Mouse (Mus musculus): ENCODE measurements around the gene Kcnj16. TPM values are rescaled to one million over a fixed set of nuclear protein-coding genes. Genes with fewer than 3 reads are reported as not detected.

Gene Kcnj16
- not detected in 2 replicates for total RNA-seq (2015; ENCODE audit: low replicate concordance)
- 0.14 and 0.43 TPM in 2 replicates for total RNA-seq (2017; ENCODE audit: low replicate concordance)

- no peak for ATAC-seq (replicated peaks; ENCODE audit: low FRiP score, poor library complexity, severe bottlenecking)
Observed at GRCm38 (mm10) chr11:110967762-110968135, at the start of gene Kcnj16. Gene Kcnj16 (plus strand): TSS chr11:110968033.

DNA sequence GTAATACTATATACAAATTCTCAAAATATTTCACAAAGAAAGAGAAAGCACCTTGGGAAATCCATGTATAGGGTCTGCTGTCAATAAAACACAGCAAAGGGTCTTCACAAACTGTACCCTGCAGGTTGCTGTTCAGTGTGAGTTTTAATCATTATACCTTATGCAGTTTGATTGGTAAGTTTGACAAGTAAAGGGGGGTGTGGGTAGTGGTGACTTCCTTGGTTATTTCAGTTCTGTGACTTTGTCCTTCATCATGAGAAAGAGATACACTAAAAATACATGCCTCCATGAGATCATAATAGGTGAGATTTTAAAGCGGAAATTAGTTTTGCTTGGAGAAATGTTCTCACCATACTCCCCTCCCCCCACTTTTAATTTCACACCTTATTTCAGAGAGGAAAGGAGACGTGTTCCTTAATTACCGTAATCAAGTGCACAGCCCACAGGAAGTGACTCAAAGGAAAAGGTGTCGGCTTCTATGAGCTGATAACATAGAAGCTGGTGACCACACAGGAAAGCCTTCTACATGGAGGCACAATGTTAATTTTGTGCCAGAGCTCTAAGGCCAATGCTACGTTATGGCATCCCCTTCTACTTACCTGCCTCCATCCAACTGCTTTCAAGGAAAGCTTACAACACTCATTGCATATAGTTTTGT lies 48.9 kb upstream of the Kcnj16 start:
- no peak for ATAC-seq (replicated peaks; ENCODE audit: low FRiP score, poor library complexity, severe bottlenecking)

DNA sequence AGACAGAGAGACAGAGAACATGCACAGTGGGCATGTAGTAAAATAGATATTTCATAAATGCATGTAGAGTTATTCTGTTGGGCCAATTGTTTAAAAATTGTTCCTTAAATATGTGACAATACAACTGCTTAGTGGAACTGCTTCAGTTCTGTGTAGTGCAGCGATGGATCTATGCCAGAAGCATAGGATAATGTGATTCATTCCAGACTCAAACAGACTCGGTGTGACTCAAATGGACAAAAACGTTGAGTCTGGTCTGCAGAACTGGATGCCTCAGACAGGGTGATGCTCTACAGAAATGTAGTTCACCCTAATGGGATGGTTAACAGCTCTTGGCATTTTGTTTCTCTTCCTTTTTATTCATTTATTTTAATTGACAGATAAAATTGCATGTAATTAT lies 32.1 kb upstream of the Kcnj16 start:
- no peak for ATAC-seq (replicated peaks; ENCODE audit: low FRiP score, poor library complexity, severe bottlenecking)

GRCm38 (mm10) chr11:110942280-110942679 lies 25.6 kb upstream of the Kcnj16 start:
- no peak for ATAC-seq (replicated peaks; ENCODE audit: low FRiP score, poor library complexity, severe bottlenecking)

- ATAC-seq (replicated peaks; ENCODE audit: low FRiP score, poor library complexity, severe bottlenecking), result no peak
Observed at GRCm38 (mm10) chr11:110942695-110943135, 25.1 kb upstream of the Kcnj16 start.

- ATAC-seq (replicated peaks; ENCODE audit: low FRiP score, poor library complexity, severe bottlenecking), result no peak
Observed at GRCm38 (mm10) chr11:110956665-110957064, 11.2 kb upstream of the Kcnj16 start.

DNA sequence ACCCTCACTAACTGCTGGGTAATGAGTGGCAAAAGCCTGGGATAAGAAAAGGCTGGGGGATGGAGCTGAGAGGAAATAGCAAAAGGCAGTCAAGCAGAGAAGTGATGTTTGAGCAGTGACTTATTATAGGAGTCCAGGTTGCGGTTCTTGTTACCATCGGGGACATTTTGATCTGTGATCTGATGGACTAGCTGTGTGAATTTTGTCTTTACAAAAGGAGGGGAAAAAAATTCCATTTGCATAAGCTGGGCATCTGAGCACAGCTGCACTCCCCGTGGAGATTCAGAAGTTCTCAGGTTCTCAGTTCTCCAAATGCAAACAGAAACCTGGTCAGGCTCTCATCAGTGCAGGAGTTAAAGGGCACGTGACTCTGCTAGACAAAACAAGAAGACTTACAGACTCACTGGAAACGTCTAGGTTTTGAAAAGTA lies 6.2 kb upstream of the Kcnj16 start:
- no peak for ATAC-seq (replicated peaks; ENCODE audit: low FRiP score, poor library complexity, severe bottlenecking)

GRCm38 (mm10) chr11:110967019-110967761 lies 643 bp upstream of the Kcnj16 start:
- ATAC-seq (replicated peaks; ENCODE audit: low FRiP score, poor library complexity, severe bottlenecking), result no peak

DNA sequence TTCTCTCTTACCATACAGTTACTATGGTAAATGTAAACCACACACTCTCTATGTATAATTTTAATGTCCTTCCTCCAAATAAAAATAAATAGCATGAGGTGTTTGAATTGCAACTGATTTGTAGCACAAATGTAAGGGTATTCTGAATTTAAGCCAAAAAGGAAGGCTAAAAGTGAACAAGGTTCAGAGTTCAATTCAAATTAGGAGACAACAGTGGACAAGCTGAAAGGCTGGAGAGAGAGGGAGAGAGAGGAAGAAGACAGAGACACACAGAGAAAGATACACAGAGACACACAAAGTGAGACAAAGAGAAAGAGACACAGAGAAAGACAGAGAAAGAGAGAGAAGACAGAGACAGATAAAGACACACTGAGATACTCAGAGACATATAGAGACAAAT lies 1.1 kb downstream of the Kcnj16 start:
- ATAC-seq (replicated peaks; ENCODE audit: low FRiP score, poor library complexity, severe bottlenecking), result no peak

DNA sequence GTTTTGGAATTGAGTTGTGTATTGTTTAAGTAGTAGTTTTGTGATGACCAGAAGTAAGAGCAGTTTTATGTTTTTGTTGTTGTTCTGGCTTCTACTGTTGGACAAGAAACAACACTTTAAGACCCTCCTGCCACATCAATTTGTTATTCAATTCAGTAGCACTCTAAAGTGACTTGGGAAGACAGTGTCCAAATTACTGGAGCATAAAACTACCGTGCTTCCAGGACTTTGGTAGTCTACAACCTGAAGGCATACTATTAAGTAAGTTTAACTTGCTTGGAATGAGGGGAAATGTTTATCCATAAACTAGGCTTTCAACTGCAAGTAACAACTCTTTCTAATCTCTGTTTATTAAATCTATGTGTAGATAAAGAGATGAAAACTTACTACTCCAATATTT lies 17.7 kb downstream of the Kcnj16 start:
- no peak for ATAC-seq (replicated peaks; ENCODE audit: low FRiP score, poor library complexity, severe bottlenecking)

DNA sequence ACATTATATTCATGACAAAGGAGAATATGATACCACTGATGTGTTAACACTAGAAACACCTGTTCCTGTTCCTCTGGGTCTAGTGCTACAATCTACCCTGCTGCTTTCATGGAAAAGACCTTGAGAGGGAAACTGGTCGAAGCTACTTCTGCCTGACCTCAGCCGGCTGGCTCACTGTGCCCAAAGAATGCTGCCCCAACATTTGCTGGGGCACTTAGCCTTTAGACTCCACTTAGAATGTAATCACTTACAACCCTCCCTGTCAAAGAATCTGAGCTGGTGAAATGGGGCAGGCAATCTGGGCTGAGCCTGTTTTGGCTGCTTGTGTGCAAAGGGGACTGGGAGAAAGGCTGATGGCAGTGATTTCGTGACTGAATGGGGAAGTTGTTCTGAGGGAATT lies 18.1 kb downstream of the Kcnj16 start:
- ATAC-seq (replicated peaks; ENCODE audit: low FRiP score, poor library complexity, severe bottlenecking), result no peak

GRCm38 (mm10) chr11:110993616-110994015 lies 25.8 kb downstream of the Kcnj16 start:
- no peak for ATAC-seq (replicated peaks; ENCODE audit: low FRiP score, poor library complexity, severe bottlenecking)

- no peak for ATAC-seq (replicated peaks; ENCODE audit: low FRiP score, poor library complexity, severe bottlenecking)
Observed at GRCm38 (mm10) chr11:110997211-110997610, 29.4 kb downstream of the Kcnj16 start.

GRCm38 (mm10) chr11:111005103-111005502 lies 37.3 kb downstream of the Kcnj16 start:
- ATAC-seq (replicated peaks; ENCODE audit: low FRiP score, poor library complexity, severe bottlenecking), result no peak

GRCm38 (mm10) chr11:111009471-111009870 lies 41.6 kb downstream of the Kcnj16 start:
- ATAC-seq (replicated peaks; ENCODE audit: low FRiP score, poor library complexity, severe bottlenecking), result no peak

GRCm38 (mm10) chr11:111016206-111016605 lies 48.4 kb downstream of the Kcnj16 start:
- no peak for ATAC-seq (replicated peaks; ENCODE audit: low FRiP score, poor library complexity, severe bottlenecking)

DNA sequence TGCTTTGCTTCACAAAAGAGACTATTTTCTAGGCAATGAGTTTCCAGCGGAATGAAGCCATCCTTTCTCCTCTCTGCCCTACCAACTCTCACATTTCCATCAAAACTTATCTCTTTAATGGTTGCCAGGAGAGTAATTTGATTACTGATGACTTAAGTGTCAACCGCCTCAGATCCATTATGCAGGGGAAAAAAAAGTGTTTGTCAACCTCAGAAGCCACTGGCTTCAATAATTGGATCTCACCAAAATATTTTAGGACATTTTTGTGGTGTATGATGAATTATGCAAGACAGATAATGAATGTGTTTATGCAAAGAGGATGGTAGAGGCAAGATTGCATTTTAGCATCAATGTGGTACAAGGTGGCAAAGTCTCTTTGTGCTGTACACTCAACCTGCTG lies 52.4 kb downstream of the Kcnj16 start:
- no peak for ATAC-seq (replicated peaks; ENCODE audit: low FRiP score, poor library complexity, severe bottlenecking)

- no peak for ATAC-seq (replicated peaks; ENCODE audit: low FRiP score, poor library complexity, severe bottlenecking)
Observed at GRCm38 (mm10) chr11:111022681-111023281, 54.9 kb downstream of the Kcnj16 start.

GRCm38 (mm10) chr11:111042175-111042574 lies 74.3 kb downstream of the Kcnj16 start:
- ATAC-seq (replicated peaks; ENCODE audit: low FRiP score, poor library complexity, severe bottlenecking), result no peak

- ATAC-seq (replicated peaks; ENCODE audit: low FRiP score, poor library complexity, severe bottlenecking), result no peak
Observed at GRCm38 (mm10) chr11:111043298-111043697, 75.5 kb downstream of the Kcnj16 start.

DNA sequence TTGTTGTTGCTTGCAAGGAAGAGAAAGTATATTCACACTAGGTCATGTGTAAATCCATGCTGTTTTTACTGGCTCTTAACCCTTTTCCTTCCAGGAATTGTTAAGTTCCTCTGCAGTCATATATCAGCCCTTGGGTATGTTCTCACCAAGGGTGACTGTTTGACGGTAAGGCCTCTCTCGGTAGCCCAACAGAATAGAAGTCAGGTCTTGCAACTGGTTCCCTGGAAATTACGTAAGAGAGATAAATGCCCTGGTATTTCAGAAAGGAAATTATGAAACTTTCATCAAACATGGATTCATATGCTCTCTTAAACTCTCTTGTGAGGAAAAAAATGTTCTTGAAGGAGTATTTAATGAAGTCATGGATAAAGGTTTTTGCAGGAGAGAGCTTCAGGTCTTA lies 86.4 kb downstream of the Kcnj16 start:
- no peak for ATAC-seq (replicated peaks; ENCODE audit: low FRiP score, poor library complexity, severe bottlenecking)

Measured in erythroblast, adult 5-6 weeks (primary cell).